Mouse (Mus musculus) adrenal gland, adult 8-10 months (tissue): ENCODE measurements at regions not wholly inside any gene's neighbourhood (a gene's known extent, or its start where the extent isn't known, plus 50 kb on each side); places are given as distances from the start of the nearest gene placed in this dataset.

Experiments
- DNase-seq: peaks from one replicate; pipeline ENCODE4 v3.0.0; 2022

DNA sequence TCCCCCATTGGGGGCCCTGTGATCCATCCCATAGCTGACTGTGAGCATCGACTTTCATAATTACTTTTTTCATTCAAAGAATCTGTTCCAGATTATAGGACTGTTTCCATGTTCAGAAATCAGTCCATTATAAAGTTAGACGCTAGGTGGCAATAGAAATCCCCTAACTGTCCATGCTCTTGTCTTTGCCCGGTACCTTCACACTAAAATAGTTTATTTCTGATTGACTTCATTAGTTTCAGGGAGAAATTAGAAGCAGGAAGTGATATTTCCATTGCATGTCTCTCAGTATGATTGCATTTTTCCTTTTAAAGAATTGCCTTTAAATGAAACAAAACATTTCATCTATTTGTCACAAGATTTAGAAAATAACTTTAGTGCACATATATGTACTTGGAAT, 131.7 kb downstream of the Fbxo8 start:
- DNase-seq, result no peak

GRCm38 (mm10) chr8:56684352-56684751, 133.5 kb downstream of the Fbxo8 start:
- DNase-seq, result no peak

DNA sequence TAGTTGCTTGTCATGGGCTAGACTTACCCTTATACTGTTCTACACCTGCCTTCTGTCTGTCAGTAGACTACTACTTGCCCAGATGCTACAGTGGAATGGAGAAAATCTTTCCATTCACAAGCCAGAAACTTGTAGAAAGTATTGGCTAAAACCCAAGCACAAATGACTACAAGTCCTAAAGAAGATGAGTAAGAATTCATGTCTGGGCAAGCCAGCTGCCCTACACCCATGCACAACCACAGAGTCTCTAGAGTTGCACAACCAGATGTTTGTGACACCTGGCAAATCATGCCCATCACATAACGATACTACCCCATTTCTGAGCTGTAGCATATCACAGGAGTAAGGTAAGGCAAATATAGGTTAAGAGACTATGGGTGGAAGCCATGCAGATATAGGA, 144.5 kb downstream of the Fbxo8 start:
- no peak for DNase-seq

GRCm38 (mm10) chr8:56700580-56701145, 149.8 kb downstream of the Fbxo8 start:
- DNase-seq, result no peak

GRCm38 (mm10) chr8:56706377-56706776, 155.5 kb downstream of the Fbxo8 start:
- no peak for DNase-seq

- peak; percentile 23 for DNase-seq
These were observed 156.2 kb downstream of the Fbxo8 start for GRCm38 (mm10) chr8:56706941-56707706.

DNA sequence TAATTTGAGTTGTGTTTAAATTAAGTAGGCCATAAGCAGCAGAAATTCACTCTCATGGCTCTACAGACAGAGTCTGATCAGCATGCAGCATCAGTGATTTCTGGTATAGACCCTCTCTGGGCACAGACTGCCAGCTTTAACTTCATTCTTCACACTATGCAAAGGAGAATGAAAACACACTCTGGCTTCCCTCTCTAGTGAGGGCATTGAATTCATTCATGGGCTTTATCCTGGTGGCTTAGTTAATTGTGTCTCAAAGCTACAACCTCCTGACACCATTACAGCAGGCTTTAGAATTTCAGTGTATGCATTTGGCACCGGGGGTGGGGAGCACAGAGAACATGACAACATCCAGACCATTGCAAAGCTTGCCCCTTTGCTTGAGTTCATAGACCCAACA, 169.1 kb downstream of the Fbxo8 start:
- no peak for DNase-seq

DNA sequence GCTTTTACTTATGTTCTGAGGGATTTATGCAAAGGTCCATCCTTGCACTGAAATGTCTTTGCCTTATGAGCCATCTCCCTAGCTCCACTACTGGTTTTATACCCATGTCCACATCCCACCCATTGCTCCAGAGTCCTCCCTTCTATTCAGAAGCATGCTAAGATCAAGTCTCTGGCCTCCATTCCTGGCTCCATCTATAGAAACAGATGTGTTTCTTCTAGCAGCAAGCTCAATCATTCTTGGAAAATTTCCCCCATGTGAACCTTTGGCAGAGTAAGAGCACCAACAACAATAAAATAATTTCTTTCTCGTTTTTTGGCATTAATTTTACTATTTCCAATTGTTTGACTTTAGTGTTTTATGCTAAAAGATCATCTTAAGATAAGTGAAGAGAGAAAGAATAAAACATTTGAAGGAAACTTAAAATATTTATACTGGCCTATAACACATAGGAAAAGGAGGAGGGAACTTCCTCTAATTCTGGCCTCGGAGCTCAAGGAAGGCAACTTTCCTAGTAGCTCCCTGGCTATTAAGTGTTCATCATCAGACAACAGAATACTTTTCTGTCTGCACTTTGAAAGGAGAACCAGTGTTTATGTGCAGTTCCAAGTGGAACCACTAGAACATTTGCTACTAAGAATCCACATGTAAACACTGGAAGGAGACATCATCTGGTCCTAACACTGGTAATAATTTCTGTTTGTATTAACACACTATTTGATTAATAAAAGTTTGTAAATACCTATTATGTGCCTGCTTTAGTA, 171.8 kb downstream of the Fbxo8 start:
- no peak for DNase-seq

DNA sequence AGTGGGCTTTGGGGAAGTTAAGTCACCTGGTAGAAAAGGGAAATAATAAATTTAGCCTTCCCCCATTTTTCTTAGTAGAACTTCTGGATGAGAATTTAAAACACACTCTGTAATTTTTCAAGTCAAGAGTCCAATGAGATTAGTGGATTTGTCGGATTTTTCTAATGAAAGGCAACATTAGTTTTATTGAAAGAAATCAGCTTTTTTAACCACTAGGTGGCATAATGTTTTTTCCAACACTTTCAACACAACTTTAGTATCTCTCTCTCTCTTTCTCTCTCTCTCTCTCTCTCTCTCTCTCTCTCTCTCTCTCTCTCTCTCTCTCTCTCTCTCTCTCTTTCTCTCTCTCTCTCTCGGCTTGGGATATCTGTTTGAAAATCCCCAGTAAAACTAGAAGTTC, 173.7 kb downstream of the Fbxo8 start:
- no peak for DNase-seq

DNA sequence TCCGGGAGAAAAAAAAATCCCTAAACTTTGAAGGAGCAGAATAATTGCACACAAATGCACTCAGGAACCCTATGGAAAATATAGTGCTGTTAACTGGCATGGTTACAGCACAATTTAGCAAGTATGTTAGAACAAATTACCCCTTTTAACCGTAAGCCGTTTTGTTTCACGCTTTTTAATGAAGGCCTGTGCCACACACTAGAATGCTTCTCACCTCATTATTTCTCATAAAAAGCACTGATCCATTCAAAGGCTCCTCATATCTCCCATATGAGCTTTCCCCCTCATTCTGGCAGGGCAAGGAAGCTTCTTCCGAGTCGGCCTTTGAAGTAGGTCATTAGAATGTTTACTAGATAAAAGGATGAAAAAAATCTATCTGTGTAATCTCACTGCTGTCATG, 182.4 kb downstream of the Fbxo8 start:
- no peak for DNase-seq

DNA sequence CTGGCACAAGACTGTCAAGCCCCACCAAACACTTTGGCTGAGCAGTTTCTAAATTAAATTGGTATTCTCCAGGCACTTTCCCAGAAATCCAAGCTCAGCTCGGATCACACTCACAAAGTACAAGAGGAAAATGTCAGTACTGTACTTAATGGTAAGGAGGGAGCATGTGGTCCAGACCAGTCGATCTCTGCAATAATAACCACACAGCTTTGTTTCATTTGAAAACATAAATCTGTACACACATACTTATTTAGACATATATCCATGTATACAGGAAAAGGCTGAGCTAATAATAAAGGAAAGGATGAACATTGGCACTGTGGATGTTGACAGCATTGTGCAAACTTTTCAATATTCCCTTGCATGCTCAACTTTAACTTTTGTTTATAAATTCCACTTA, 184.1 kb downstream of the Fbxo8 start:
- DNase-seq, result no peak

DNA sequence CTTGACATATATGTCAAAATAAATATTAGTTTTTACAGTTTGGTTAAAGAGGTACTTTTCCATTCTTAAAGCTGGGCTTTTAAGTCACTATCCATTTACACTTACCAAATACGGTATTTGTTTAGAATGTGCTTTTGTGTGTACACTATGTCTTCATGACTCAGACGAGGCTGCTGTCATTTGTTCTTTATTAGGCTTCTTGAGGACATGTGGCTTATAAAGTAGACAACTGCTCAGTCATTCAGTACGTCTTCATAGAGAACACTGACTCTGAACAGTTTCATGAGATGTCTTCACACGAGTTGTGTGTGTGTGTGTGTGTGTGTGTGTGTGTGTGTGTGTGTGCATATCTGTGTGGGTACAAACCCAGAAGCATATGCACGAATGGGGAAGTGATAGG, 216.1 kb downstream of the Fbxo8 start:
- no peak for DNase-seq

DNA sequence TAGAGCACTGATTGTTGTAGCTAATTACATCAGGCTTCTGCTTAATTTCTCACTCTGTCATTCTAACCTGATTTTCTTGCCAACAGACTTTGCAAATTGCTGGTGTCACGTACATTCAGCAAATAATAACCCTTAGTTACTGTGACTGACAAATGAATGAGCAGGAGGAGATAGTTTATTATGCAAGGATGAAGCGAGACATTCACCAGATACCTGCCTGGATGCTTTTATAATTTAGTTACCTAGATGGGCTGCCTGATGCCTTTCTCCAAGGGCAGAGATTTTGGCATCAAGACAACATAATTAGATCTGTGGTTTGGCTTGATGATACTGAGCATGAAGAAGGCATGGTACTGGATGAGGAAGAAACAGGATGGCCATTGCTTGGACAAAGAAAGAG, 233.6 kb downstream of the Fbxo8 start:
- DNase-seq, result peak; percentile 1

- no peak for DNase-seq
These were observed 238.8 kb downstream of the Fbxo8 start for GRCm38 (mm10) chr8:56789549-56790270.

- no peak for DNase-seq
These were observed 281.8 kb downstream of the Fbxo8 start for GRCm38 (mm10) chr8:56832651-56833050.

- DNase-seq, result no peak
These were observed 282.2 kb downstream of the Fbxo8 start for GRCm38 (mm10) chr8:56833129-56833528.

DNA sequence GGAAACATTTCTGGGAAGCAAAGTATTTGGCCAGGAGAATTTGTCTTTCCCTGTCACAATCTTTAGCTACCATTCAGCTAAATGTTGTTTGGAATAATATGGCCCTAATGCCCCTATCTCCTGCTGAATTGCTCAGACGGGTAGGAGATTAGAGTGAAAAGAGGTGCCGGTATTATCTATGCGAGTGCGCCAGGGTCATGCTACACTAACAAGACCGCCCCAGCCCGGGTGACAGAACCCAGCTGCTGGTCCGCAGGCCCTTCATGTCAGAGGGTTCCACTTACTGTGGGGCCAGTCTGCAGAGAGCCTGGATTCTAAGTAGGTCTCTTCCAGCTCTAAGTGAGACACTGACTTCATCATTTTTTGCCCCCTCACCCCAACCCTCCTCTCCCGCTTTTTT, 332.6 kb downstream of the Fbxo8 start:
- no peak for DNase-seq

DNA sequence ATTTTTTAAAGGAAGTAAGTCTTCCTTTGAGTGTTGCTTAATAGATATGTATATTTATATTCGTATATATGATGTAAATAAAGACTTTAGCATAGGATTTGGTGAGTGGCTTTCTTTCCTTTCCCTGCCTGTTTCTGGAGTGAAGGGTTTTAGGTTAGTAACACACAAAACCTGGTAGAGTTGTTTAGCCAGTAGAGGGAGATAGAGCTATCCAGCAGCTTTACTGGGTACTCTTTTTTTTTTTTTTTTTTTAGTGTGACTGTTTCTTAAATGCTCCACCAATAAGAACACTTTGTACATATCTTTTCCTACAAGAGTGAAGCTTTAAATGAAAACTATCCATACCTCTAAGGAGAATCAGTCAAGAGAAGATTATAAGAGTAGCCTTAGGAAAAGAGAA, 333.3 kb downstream of the Fbxo8 start:
- DNase-seq, result no peak

DNA sequence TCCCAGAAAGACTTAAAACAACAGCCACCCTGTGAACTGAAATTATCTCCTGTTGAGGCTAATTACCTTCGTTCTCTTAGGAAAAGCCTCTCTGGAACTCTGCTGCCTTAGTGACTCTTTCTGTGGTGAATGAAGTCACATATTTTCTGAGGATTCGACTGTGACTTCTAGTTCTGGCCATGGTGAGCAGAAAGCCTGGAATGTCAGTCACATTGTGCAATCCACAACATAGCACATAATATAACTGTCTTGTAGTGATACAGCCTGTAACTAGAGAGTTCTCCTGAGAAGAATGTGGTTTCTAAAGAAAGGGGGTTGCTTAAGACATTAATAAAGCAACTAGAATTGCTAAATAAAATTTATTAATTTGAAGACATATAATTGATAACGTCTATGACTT, 342.7 kb downstream of the Fbxo8 start:
- DNase-seq, result no peak

DNA sequence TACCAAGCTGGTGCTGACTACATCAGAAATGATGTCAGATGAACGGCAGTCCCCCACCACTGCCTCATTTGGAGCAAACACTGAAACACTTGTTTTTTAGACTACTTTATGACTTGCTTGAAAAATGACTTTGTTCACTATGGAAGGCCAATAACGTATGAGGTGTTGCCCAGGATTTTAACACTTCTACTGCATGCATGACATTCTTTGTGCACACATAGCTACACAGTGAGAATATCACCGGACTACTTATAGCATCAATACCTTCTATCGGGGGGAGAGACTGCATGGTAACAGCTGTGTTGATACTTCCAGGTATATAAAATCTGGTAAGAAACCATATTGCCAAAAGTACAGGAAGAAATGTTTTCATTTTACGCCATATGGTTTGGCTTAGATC, 364.5 kb downstream of the Fbxo8 start:
- DNase-seq, result no peak

DNA sequence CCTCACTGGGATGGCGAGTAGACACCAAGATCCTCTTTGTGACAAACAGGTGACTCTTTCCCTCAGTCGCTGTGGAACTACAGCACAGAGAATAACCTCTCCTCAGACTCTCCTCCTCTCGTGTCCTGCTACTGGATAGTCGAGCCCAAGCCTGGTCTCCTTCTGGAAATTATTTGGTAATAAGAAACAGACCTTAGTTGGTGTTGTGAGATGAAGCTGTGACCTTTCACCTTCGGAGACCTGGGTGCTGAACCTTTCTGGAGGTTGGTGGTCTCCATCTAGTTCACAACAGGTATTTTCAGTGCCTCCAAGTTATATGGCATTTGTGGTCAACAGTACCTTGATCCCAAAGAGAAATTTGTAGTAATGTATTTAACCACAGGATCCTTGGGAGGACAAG, 365.1 kb downstream of the Fbxo8 start:
- no peak for DNase-seq

DNA sequence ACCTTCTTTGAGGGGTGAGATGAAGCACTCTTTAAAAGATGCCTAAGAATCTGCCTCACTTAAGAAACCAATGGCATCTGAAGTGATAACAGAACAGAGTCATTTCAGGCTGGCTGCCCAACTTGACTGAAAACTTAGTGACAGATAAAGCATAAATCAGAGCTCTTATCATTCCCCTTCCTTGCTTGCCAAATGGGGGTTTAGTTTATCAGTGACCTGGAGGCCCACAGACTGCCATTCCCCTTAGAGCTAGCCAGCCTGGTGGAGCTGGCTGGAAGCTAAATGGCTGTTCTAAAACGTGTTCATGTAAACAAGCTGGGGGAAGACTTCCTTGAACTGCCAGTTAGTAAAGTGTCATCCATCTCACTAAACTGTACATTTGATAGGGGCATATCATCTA, 373.8 kb downstream of the Fbxo8 start:
- no peak for DNase-seq

DNA sequence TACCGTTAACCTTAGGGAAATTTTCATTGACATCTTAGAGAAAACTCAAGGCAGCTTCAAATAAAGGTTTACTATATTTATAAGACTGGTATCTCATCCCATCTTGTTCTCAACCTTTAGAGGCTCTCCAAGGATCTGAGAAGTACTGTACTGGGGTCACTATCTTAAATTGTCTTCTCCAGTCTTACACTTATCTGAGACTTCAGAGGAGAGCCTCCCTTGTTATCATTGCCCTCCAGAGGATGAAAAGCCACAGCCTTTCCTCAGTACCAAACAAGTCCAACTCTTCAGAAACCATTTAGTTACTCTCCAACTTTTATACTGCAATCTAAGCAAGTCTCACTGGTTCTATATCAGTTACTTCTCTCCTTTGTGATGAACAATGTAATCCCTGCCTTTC, 376.3 kb downstream of the Fbxo8 start:
- DNase-seq, result no peak
